Mouse (Mus musculus) heart, embryonic 14.5 days (tissue): ENCODE results near the gene Tgfbr1. TPM values are rescaled to one million over a fixed set of nuclear protein-coding genes. Genes with fewer than 3 reads are reported as not detected.

Experiments
- ATAC-seq: fragments of 200-750 bp; cut with Nextera tagmentation; 2 replicates; pipeline ENCODE4 v1.8.0; 2017; ENCODE audit warnings: low read depth, moderate TSS enrichment; ENCODE audit not compliant: insufficient number of reproducible peaks, insufficient read depth, low FRiP score
- H3K27ac ChIP-seq, 2 experiments: fragments of 200-500 bp in 1 of 2; fragments of 300-500 bp in 1 of 2; sonication (generic) in 1 of 2; replicated peaks in 1 of 2; 2 replicates each; pipeline ENCODE4 v1.5.1; 2012 to 2014; ENCODE audit warnings: low read depth in 2 of 2, low read length in 2 of 2, control low read depth in 1 of 2, mild to moderate bottlenecking in 1 of 2, mixed read lengths in 1 of 2; ENCODE audit not compliant: control insufficient read depth in 1 of 2, insufficient read depth in 1 of 2
- H3K27me3 ChIP-seq: fragments of 300-500 bp; sonication (generic); 2 replicates; pipeline ENCODE4 v1.6.1; 2014; ENCODE audit warnings: mild to moderate bottlenecking, low read length, control low read depth; ENCODE audit not compliant: control insufficient read depth, insufficient read depth
- H3K36me3 ChIP-seq: fragments of 300-500 bp; sonication (generic); 2 replicates; pipeline ENCODE4 v1.6.1; 2014; ENCODE audit warnings: mild to moderate bottlenecking, control low read depth, low read length, mixed read lengths; ENCODE audit not compliant: control insufficient read depth, insufficient read depth
- H3K4me1 ChIP-seq, 2 experiments: fragments of 200-500 bp in 1 of 2; fragments of 300-500 bp in 1 of 2; sonication (generic) in 1 of 2; 2 replicates each; pipeline ENCODE4 v1.6.1; 2012 to 2014; ENCODE audit warnings: low read length in 2 of 2, control low read depth in 1 of 2, mixed read lengths in 1 of 2; ENCODE audit not compliant: control insufficient read depth in 2 of 2, insufficient read depth in 2 of 2
- H3K4me2 ChIP-seq: fragments of 300-500 bp; sonication (generic); 2 replicates; pipeline ENCODE4 v1.6.1; 2014; ENCODE audit warnings: mild to moderate bottlenecking, low read length
- H3K4me3 ChIP-seq, 2 experiments: fragments of 200-500 bp in 1 of 2; fragments of 300-500 bp in 1 of 2; sonication (generic) in 1 of 2; 2 replicates each; pipeline ENCODE4 v1.5.1; 2012 to 2014; ENCODE audit warnings: low read length in 2 of 2, mild to moderate bottlenecking in 2 of 2, control low read depth in 1 of 2, low read depth in 1 of 2, moderate library complexity in 1 of 2; ENCODE audit not compliant: control insufficient read depth in 1 of 2, insufficient read depth in 1 of 2
- H3K9ac ChIP-seq: fragments of 300-500 bp; sonication (generic); 2 replicates; pipeline ENCODE4 v1.6.1; 2014; ENCODE audit warnings: mild to moderate bottlenecking, low read length
- H3K9me3 ChIP-seq: fragments of 300-500 bp; sonication (generic); 2 replicates; pipeline ENCODE4 v1.6.1; 2016; ENCODE audit warnings: low read length, control low read depth; ENCODE audit not compliant: control insufficient read depth
- WGBS: fragments of 180-500 bp; shearing (Covaris S2); extraction: QIAGEN DNeasy Blood & Tissue Kit; methylation state at CpG from one replicate; pipeline ENCODE4 v1.1.7; 2014; 5-methylcytosine and 5-hydroxymethylcytosine counted together
- polyA plus RNA-seq: library from polyadenylated mRNA; unstranded; fragments of >200 nt; fragmentation: Nextera tagmentation; extraction: Ambion mirVana; gene quantifications from 2 replicates; pipeline ENCODE4 v1.2.1, GENCODE M21; 2014

Gene Tgfbr1
- polyA plus RNA-seq, 1 experiment from 2014 or later: 29.8 TPM

DNA sequence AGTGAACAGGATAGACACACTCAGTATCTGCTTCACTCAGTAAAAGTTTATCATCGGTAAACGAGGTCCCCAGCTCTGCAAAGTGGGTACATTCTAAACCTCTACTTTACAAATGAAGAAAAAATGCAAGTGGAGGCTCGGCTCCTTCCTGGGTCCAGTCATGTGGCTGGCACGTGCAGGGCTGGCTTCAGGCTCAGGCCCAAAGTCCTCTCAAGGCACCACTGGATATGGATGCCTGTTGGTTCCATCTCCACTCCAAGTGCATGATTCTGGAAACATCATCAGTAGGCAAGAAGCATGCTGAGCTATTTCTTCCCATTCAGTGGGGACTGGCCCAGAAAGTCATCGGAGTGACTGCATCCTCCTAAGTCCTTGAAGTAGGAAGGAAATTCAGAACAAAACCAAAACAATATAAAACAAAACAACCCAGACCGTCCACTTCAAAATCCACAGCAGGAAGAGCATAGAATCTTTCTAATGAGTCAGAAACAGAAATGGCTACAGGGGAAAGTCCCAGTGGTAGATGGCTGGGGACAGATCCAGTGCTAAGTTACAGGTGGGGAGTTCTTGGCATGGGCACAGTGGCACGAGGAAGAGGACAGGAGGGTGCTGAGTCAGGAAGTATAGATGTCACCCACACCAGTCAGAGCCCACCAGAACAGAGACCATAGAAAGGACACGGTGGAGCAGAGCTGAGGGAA, 39.2 kb upstream of the Tgfbr1 start:
- Histone ChIP-seq H3K4me1 (peaks cover 22 to 24% of the 10 kb centered on the region in 2 experiments), H3K9ac (no peak overlapping the region), H3K27me3 (no peaks in the 10 kb centered on the region), H3K4me2 (no peak overlapping the region), H3K9me3 (no peaks in the 10 kb centered on the region), H3K27ac (0 out of 4 replicates have a peak overlapping the region, but pooled peaks of 1 of the 2 experiments have one; percentile 19), H3K4me3 (no peak overlapping the region), H3K36me3 (no peaks in the 10 kb centered on the region)
- 75% methylated on average over 8 of the region's 8 CpGs for WGBS
- ATAC-seq: no peak

DNA sequence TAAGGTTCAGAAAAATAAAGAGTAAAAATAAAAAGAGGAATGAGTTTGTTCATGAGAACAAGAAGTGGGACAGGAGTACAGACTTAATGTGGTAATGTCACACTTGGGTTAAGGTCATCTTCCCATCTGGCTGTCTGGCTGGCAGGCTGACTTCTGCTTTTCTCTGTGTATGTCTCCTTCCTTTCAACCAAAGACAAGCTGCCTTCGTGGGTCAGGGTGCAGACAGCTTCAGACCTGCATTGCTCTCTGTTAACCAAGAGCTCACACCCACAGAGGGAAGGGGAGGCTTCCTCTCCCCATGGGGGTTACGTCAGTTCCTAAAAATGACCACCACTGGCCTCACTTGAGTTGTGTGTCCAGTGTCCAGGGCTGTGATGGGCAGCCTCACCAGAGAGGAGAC, 37.6 kb upstream of the Tgfbr1 start:
- Histone ChIP-seq H3K27me3 (no peaks in the 10 kb centered on the region), H3K36me3 (no peaks in the 10 kb centered on the region), H3K4me2 (no peak overlapping the region), H3K4me3 (no peak overlapping the region), H3K9me3 (no peaks in the 10 kb centered on the region), H3K4me1 (peaks cover 18 to 20% of the 10 kb centered on the region in 2 experiments), H3K9ac (no peak overlapping the region), H3K27ac (no peak overlapping the region)
- 42% methylated on average over 2 of the region's 2 CpGs for WGBS
- ATAC-seq: no peak

DNA sequence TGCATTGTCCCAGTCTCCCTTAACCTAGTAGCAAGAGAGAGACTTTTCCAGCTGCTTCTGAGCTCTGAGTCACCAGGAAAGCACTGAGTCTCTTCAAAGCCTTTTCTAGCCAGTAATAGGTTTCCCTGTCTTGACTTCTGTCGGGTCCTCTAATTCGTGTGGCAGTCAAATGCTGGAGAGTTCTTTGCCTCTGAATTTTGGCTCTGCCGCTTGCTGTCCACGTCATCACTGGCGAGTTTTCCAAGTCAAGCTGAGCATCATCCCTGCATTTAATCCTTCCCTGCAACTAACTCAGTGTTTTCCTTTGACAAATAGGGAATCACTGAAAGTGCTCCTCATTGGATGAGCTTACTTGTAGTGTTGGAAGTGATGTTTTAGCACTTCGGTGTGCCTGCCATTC, 36.6 kb upstream of the Tgfbr1 start:
- 62% methylated on average over 6 of the region's 6 CpGs for WGBS
- no peak for ATAC-seq
- no peaks in the 10 kb centered on the region for H3K36me3 ChIP-seq
- no peak overlapping the region for H3K27ac ChIP-seq
- no peak overlapping the region for H3K9ac ChIP-seq
- H3K27me3 ChIP-seq: no peaks in the 10 kb centered on the region
- no peak overlapping the region for H3K4me2 ChIP-seq
- H3K9me3 ChIP-seq: no peaks in the 10 kb centered on the region
- H3K4me3 ChIP-seq: no peak overlapping the region
- H3K4me1 ChIP-seq: peaks cover 8 to 10% of the 10 kb centered on the region in 2 experiments

DNA sequence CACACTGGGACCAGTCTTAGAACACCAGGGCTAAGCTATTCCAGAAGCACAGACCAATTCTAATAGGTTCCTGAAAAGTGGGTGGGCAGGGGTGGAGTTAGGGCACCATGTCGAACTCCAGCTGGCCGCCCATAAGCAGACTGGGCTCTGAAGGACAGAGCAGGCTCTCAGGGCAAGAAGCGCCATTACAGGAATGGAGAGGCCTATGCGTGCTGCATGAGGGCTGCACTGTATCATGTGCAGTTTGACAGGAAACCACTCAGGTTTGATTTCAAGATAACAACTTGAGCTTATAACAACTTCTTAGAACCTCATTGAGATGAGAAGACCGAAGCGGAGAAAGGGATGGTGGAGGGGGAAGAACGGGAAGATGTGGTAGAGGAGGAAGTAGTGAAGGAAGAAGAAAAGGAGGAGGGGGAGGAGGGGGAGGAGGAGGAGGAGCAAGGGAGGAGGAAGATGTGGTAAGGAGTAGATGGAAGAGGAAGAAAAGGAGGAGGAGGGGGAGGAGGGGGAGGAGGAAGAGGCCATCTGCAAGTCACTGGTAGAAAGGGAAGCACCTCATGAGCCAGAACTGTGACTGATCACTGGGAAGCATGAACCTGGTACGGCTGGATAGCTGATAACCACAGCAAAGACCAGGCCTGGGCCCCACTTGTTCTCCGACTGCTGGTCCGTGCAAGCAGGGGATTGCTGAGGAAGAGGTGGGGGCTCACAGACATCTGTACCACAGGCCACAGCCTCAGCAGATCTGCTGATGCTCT, 33.3 kb upstream of the Tgfbr1 start:
- no peak overlapping the region for H3K4me3 ChIP-seq
- H3K4me2 ChIP-seq: no peak overlapping the region
- no peaks in the 10 kb centered on the region for H3K9me3 ChIP-seq
- WGBS: 59% methylated on average over 10 of the region's 10 CpGs
- H3K4me1 ChIP-seq: peaks cover 6 to 7% of the 10 kb centered on the region in 2 experiments
- H3K27me3 ChIP-seq: no peaks in the 10 kb centered on the region
- no peak overlapping the region for H3K27ac ChIP-seq
- no peak overlapping the region for H3K9ac ChIP-seq
- no peaks in the 10 kb centered on the region for H3K36me3 ChIP-seq
- ATAC-seq: no peak

DNA sequence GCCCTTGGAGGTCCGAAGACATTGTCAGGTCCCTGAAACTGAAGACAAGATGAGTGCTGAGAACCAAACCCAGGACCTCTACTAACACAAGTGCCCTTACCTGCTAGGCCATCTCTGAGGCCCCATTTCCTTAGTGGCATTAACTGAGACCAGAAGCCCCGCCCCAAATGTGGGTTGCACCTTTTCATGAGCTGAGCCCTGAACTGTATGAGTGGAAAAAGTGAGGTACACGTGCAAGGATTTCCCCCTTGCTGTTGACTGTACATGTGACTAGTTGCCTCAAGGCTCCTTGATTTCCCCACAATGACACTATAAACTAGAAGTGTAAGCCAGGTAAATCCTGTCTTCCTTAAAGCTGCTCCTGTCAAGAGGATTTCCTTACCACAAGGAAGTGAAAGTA, 30.7 kb upstream of the Tgfbr1 start:
- no peaks in the 10 kb centered on the region for H3K9me3 ChIP-seq
- H3K36me3 ChIP-seq: no peaks in the 10 kb centered on the region
- H3K4me3 ChIP-seq: no peak overlapping the region
- H3K4me1 ChIP-seq: peaks cover 3 to 6% of the 10 kb centered on the region in 2 experiments; a peak in 3 of 4 replicates
- H3K27ac ChIP-seq: no peak overlapping the region
- WGBS: 76% methylated on average over 3 of the region's 3 CpGs
- H3K9ac ChIP-seq: no peak overlapping the region
- H3K27me3 ChIP-seq: no peaks in the 10 kb centered on the region
- no peak overlapping the region for H3K4me2 ChIP-seq
- ATAC-seq: no peak

DNA sequence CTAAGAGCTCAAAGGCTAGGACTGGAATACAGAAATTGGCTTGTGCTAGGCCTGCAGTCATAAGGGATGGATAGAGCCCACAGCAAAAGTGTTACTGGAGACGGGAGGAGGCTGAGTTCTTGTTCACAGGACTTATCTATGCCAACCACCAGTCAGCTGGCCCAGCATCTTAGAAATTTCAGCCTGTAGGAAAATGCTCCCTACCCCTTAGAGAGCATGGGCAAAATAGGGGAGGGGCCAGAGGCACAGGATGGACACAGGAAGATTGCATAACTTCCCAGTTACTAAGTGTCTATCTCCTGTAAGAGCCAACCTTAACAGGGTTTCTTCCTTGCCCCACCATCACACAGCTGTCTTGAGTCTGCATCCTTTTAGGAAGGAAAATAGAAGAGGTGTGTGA, 28.8 kb upstream of the Tgfbr1 start:
- no peaks in the 10 kb centered on the region for H3K36me3 ChIP-seq
- no peaks in the 10 kb centered on the region for H3K4me1 ChIP-seq
- H3K4me3 ChIP-seq: no peak overlapping the region
- no peak overlapping the region for H3K27ac ChIP-seq
- no peaks in the 10 kb centered on the region for H3K27me3 ChIP-seq
- no peak overlapping the region for H3K4me2 ChIP-seq
- no peaks in the 10 kb centered on the region for H3K9me3 ChIP-seq
- H3K9ac ChIP-seq: no peak overlapping the region
- WGBS: 48% methylated on average over 1 of the region's 1 CpGs
- no peak for ATAC-seq

DNA sequence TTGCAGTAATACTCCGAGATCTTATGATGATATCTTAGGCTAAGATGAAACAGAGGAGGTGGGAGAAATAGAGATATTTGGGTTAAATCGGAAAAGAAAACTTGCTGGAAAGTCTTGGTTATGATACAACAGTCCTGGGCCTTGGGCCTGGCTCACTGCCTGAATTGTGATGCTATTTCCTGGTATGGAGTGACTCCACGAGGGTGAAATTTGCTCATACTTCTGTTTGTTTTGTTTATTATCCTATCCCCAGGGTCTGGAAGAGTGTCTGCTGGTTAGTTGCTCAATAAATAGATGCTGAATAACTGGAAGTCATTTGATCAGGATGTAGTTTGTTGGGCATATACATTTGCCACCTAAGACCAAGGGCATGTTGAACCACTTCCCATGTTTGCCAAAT, 25.2 kb upstream of the Tgfbr1 start:
- H3K9me3 ChIP-seq: no peaks in the 10 kb centered on the region
- WGBS: 65% methylated on average over 3 of the region's 3 CpGs
- no peaks in the 10 kb centered on the region for H3K27me3 ChIP-seq
- no peaks in the 10 kb centered on the region; a peak in 1 of 4 replicates for H3K4me1 ChIP-seq
- H3K4me3 ChIP-seq: no peak overlapping the region
- no peak overlapping the region for H3K4me2 ChIP-seq
- ATAC-seq: no peak
- no peak overlapping the region for H3K27ac ChIP-seq
- H3K36me3 ChIP-seq: no peaks in the 10 kb centered on the region
- H3K9ac ChIP-seq: no peak overlapping the region
